Mouse (Mus musculus): ENCODE results near the gene Hjurp. TPM values are rescaled to one million over a fixed set of nuclear protein-coding genes. Genes with fewer than 3 reads are reported as not detected.

Hjurp gene
- total RNA-seq, 1 experiment from 2014 or later: 205 TPM

DNA sequence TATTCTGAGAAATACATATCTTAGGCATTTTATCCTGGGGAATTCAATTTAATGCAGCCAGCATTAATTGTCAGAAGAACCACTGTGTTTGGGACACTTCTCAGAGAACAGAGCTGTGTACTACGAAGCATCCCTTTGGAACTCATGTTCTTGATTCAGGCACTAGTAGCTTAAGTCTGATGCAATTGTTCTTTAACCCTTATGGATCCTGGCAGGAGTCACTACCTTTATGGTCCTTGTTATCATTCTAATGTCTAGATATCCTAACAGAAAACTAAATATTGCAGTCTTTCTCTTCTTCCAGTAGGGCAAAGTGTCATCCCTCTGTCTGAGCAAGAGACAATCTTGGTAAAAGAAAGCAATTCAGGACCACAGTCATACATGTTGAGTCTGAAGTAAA, 64.4 kb downstream of the Hjurp start:
- no peak for ATAC-seq (replicated peaks; ENCODE audit: low read depth, poor library complexity, severe bottlenecking)

Other genes with a start within 250 kb of the Hjurp start
- gene Ugt1a10, start 222.2 kb downstream of the Hjurp start, total RNA-seq (2017): not detected in 2 replicates
- not detected in 2 replicates for gene Ugt1a9, start 206.8 kb downstream of the Hjurp start, total RNA-seq (2017)
- not detected in 2 replicates for gene Ugt1a8, start 189.8 kb downstream of the Hjurp start, total RNA-seq (2017)
- gene Ugt1a7c, start 182.6 kb downstream of the Hjurp start, total RNA-seq (2017): 20.6 and 22.1 TPM in 2 replicates
- 0.91 and 4.2 TPM in 2 replicates for gene Ugt1a6b, start 174.4 kb downstream of the Hjurp start, total RNA-seq (2017)
- 0.78 and 1.3 TPM in 2 replicates for gene Ugt1a6a, start 142.8 kb downstream of the Hjurp start, total RNA-seq (2017)
- 0.41 TPM in 1 of 2 replicates, not detected in the other for gene Ugt1a5, start 111.6 kb downstream of the Hjurp start, total RNA-seq (2017)
- not detected in 2 replicates for gene Ugt1a2, start 77.0 kb downstream of the Hjurp start, total RNA-seq (2017)
- gene Dnajb3, start 71.9 kb downstream of the Hjurp start, total RNA-seq (2017): 1.4 and 2.3 TPM in 2 replicates
- gene Ugt1a1, start 65.7 kb downstream of the Hjurp start, total RNA-seq (2017): 1.4 TPM in 1 of 2 replicates, not detected in the other
- 0.15 and 0.18 TPM in 2 replicates for gene Mroh2a, start 50.6 kb downstream of the Hjurp start, total RNA-seq (2017)
- not detected in 2 replicates for gene Trpm8, start within 50 bp of the Hjurp start, total RNA-seq (2017)
- not detected in 2 replicates for gene Spp2, start 129.3 kb upstream of the Hjurp start, total RNA-seq (2017)
- gene Glrp1, start 232.4 kb upstream of the Hjurp start, total RNA-seq (2017): 0.91 and 3.2 TPM in 2 replicates

Measured in common myeloid progenitor, adult 5-6 weeks (primary cell).